Mouse (Mus musculus) splenic B cell, adult 2 months (primary cell): Measurements from ENCODE around the gene Vmn1r237.

Experiments used
- DNase-seq: peaks from one replicate; pipeline ENCODE4 v3.0.0-alpha.2; 2011; ENCODE audit warnings: low read depth, low spot score
- H3K27me3 ChIP-seq: 2 replicates; pipeline ENCODE4 v1.6.1; 2012; ENCODE audit warnings: mild to moderate bottlenecking, low read length, moderate library complexity, mixed read lengths; ENCODE audit not compliant: control insufficient read depth, poor library complexity, insufficient read depth, severe bottlenecking
- H3K36me3 ChIP-seq: 2 replicates; pipeline ENCODE4 v1.6.1; 2012; ENCODE audit warnings: mild to moderate bottlenecking, low read length, moderate library complexity, mixed read lengths; ENCODE audit not compliant: control insufficient read depth, poor library complexity, insufficient read depth, severe bottlenecking

Gene Vmn1r237

GRCm38 (mm10) chr17:21311565-21311964 lies at the start of gene Vmn1r237:
Gene Vmn1r237, plus strand, starts transcription at chr17:21311865.
- H3K36me3 ChIP-seq = no peaks in the 10 kb centered on the region
- no peak for DNase-seq
- no peaks in the 10 kb centered on the region for H3K27me3 ChIP-seq

- no peaks in the 10 kb centered on the region for H3K36me3 ChIP-seq
- no peaks in the 10 kb centered on the region for H3K27me3 ChIP-seq
- peak; percentile 82 for DNase-seq
These were observed 39.6 kb upstream of the Vmn1r237 start for GRCm38 (mm10) chr17:21272103-21272502.

- Histone ChIP-seq H3K36me3 (no peaks in the 10 kb centered on the region), H3K27me3 (no peaks in the 10 kb centered on the region)
- DNase-seq = no peak
These were observed 29.0 kb upstream of the Vmn1r237 start, which contains the start of gene Vmn1r236 for GRCm38 (mm10) chr17:21282642-21283041. Gene Vmn1r236, plus strand, starts transcription at chr17:21282942.

GRCm38 (mm10) chr17:21284395-21284794 lies 27.3 kb upstream of the Vmn1r237 start:
- Histone ChIP-seq H3K27me3 (no peaks in the 10 kb centered on the region), H3K36me3 (no peaks in the 10 kb centered on the region)
- DNase-seq = no peak

GRCm38 (mm10) chr17:21289695-21290094 lies 22.0 kb upstream of the Vmn1r237 start:
- DNase-seq = no peak
- Histone ChIP-seq H3K36me3 (no peaks in the 10 kb centered on the region), H3K27me3 (no peaks in the 10 kb centered on the region)
